Mouse (Mus musculus): ENCODE data around the gene Olfml3. TPM values are rescaled to one million over a fixed set of nuclear protein-coding genes. Genes with fewer than 3 reads are reported as not detected.

The Olfml3 gene
- total and polyA plus RNA-seq, 2 experiments from 2014 or later, result 10.6 to 20.5 TPM

- H3K4me3 ChIP-seq (ENCODE audit: low read depth, low read length), result no peak overlapping the region
- H3K27ac ChIP-seq (ENCODE audit: low read depth), result no peak overlapping the region
- no peak for ATAC-seq (ENCODE audit: insufficient read depth, low read depth)
These were observed 3.8 kb downstream of the Olfml3 start for GRCm38 (mm10) chr3:103733799-103734695.

GRCm38 (mm10) chr3:103733176-103733575, 4.6 kb downstream of the Olfml3 start:
- H3K36me3 ChIP-seq (replicated peaks; ENCODE audit: control insufficient read depth, insufficient read depth, low read length), result no peaks in the 10 kb centered on the region
- no peaks in the 10 kb centered on the region for H3K9me3 ChIP-seq (replicated peaks; ENCODE audit: control insufficient read depth, low read length)
- H3K9ac ChIP-seq (replicated peaks; ENCODE audit: low read depth, low read length), result no peak overlapping the region
- DNase-seq (ENCODE audit: low spot score) (no peak), ATAC-seq (ENCODE audit: insufficient read depth, low read depth) (no peak)
- WGBS, result 43% methylated on average over 2 of the region's 2 CpGs
- no peak overlapping the region for H3K4me3 ChIP-seq (ENCODE audit: low read depth, low read length)
- no peak overlapping the region for H3K27ac ChIP-seq (ENCODE audit: low read depth)
- H3K4me1 ChIP-seq (ENCODE audit: control insufficient read depth, insufficient read depth), result peaks cover 31% of the 10 kb centered on the region
- H3K4me2 ChIP-seq (ENCODE audit: low read depth, low read length), result no peak overlapping the region
- no peaks in the 10 kb centered on the region for H3K27me3 ChIP-seq (ENCODE audit: control insufficient read depth, insufficient read depth, low read length)
- TF ChIP-seq CTCF (IDR thresholded peaks at IDR 0.05; ENCODE audit: low read depth) (no peak), EP300 (IDR thresholded peaks at IDR 0.05; ENCODE audit: low read depth) (no peak)

More at GRCm38 (mm10) chr3:103733799-103734695, 3.8 kb downstream of the Olfml3 start:
- DNase-seq (ENCODE audit: low spot score), result no peak
- Histone ChIP-seq H3K9ac (replicated peaks; ENCODE audit: low read depth, low read length) (no peak overlapping the region), H3K27me3 (ENCODE audit: control insufficient read depth, insufficient read depth, low read length) (no peaks in the 10 kb centered on the region), H3K36me3 (replicated peaks; ENCODE audit: control insufficient read depth, insufficient read depth, low read length) (0 out of 2 replicates have a peak, but pooled peaks cover 3% of the 10 kb centered on the region), H3K4me1 (ENCODE audit: control insufficient read depth, insufficient read depth) (peaks cover 31% of the 10 kb centered on the region), H3K9me3 (replicated peaks; ENCODE audit: control insufficient read depth, low read length) (no peaks in the 10 kb centered on the region), H3K4me2 (ENCODE audit: low read depth, low read length) (peak overlapping the region; percentile 35; the same call in 1 of the 2 replicates)
- WGBS, result 53% methylated on average over 19 of the region's 19 CpGs
- TF ChIP-seq CTCF (IDR thresholded peaks at IDR 0.05; ENCODE audit: low read depth) (no peak), EP300 (IDR thresholded peaks at IDR 0.05; ENCODE audit: low read depth) (no peak)

- DNase-seq (ENCODE audit: low spot score) (no peak), ATAC-seq (ENCODE audit: insufficient read depth, low read depth) (no peak)
- 90% methylated on average over 3 of the region's 3 CpGs for WGBS
- Histone ChIP-seq H3K27ac (ENCODE audit: low read depth) (no peak overlapping the region), H3K36me3 (replicated peaks; ENCODE audit: control insufficient read depth, insufficient read depth, low read length) (no peaks in the 10 kb centered on the region), H3K4me2 (ENCODE audit: low read depth, low read length) (no peak overlapping the region), H3K4me1 (ENCODE audit: control insufficient read depth, insufficient read depth) (peaks cover 23% of the 10 kb centered on the region), H3K4me3 (ENCODE audit: low read depth, low read length) (no peak overlapping the region), H3K9me3 (replicated peaks; ENCODE audit: control insufficient read depth, low read length) (no peaks in the 10 kb centered on the region), H3K27me3 (ENCODE audit: control insufficient read depth, insufficient read depth, low read length) (no peaks in the 10 kb centered on the region), H3K9ac (replicated peaks; ENCODE audit: low read depth, low read length) (no peak overlapping the region)
- TF ChIP-seq EP300 (IDR thresholded peaks at IDR 0.05; ENCODE audit: low read depth) (no peak), CTCF (IDR thresholded peaks at IDR 0.05; ENCODE audit: low read depth) (no peak)
These were observed 5.7 kb downstream of the Olfml3 start for GRCm38 (mm10) chr3:103732116-103732515.

GRCm38 (mm10) chr3:103729850-103730249, 8.0 kb downstream of the Olfml3 start:
- Histone ChIP-seq H3K9ac (replicated peaks; ENCODE audit: low read depth, low read length) (no peak overlapping the region), H3K4me2 (ENCODE audit: low read depth, low read length) (no peak overlapping the region), H3K9me3 (replicated peaks; ENCODE audit: control insufficient read depth, low read length) (no peaks in the 10 kb centered on the region), H3K36me3 (replicated peaks; ENCODE audit: control insufficient read depth, insufficient read depth, low read length) (no peaks in the 10 kb centered on the region), H3K4me3 (ENCODE audit: low read depth, low read length) (no peak overlapping the region), H3K27ac (ENCODE audit: low read depth) (no peak overlapping the region), H3K4me1 (ENCODE audit: control insufficient read depth, insufficient read depth) (peaks cover under 1% of the 10 kb centered on the region; the same call in 1 of the 2 replicates), H3K27me3 (ENCODE audit: control insufficient read depth, insufficient read depth, low read length) (no peaks in the 10 kb centered on the region)
- DNase-seq (ENCODE audit: low spot score) (no peak), ATAC-seq (ENCODE audit: insufficient read depth, low read depth) (no peak)
- TF ChIP-seq CTCF (IDR thresholded peaks at IDR 0.05; ENCODE audit: low read depth) (no peak), EP300 (IDR thresholded peaks at IDR 0.05; ENCODE audit: low read depth) (no peak)
- WGBS, result 75% methylated on average over 9 of the region's 9 CpGs

GRCm38 (mm10) chr3:103727813-103728326, 9.9 kb downstream of the Olfml3 start:
- no peak for ATAC-seq (ENCODE audit: insufficient read depth, low read depth)
- no peak overlapping the region for H3K9ac ChIP-seq (replicated peaks; ENCODE audit: low read depth, low read length)
- TF ChIP-seq EP300 (IDR thresholded peaks at IDR 0.05; ENCODE audit: low read depth) (no peak), CTCF (IDR thresholded peaks at IDR 0.05; ENCODE audit: low read depth) (no peak)
- no peaks in the 10 kb centered on the region for H3K27me3 ChIP-seq (ENCODE audit: control insufficient read depth, insufficient read depth, low read length)
- no peaks in the 10 kb centered on the region for H3K9me3 ChIP-seq (replicated peaks; ENCODE audit: control insufficient read depth, low read length)
- DNase-seq (ENCODE audit: low spot score), result no peak
- no peaks in the 10 kb centered on the region for H3K4me1 ChIP-seq (ENCODE audit: control insufficient read depth, insufficient read depth)
- no peaks in the 10 kb centered on the region for H3K36me3 ChIP-seq (replicated peaks; ENCODE audit: control insufficient read depth, insufficient read depth, low read length)
- no peak overlapping the region for H3K4me2 ChIP-seq (ENCODE audit: low read depth, low read length)
- no peak overlapping the region for H3K4me3 ChIP-seq (ENCODE audit: low read depth, low read length)
- H3K27ac ChIP-seq (ENCODE audit: low read depth), result no peak overlapping the region
- WGBS, result 56% methylated on average over 2 of the region's 2 CpGs
